Mouse (Mus musculus): ENCODE measurements at regions not wholly inside any gene's neighbourhood (a gene's known extent, or its start where the extent isn't known, plus 50 kb on each side); places are given as distances from the start of the nearest gene placed in this dataset.
A peak's percentile ranks its signal among the peaks of the same experiment; 100 is the strongest.

DNA sequence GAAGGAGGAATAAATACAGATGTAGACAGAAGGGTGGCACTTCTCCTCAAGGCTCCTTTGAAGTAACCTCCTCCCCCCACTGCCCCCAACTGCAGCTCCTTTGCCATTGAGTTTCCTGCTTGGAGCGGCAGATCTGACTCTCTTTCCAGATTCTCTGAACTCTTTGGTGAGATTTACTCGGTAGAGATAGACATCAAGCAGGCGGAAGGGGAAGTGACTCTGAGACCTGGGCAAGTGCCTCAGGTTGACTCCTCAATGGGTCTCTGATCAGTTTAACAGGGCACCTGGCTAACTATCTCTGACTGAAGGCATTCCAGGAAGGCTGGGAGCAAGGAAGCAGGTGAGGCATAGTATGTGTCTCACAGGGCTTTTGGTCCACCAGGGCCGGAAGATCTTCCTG, 73.6 kb upstream of the Pmepa1 start:
- H3K4me1 ChIP-seq (replicated peaks; ENCODE audit: control insufficient read depth, insufficient read depth, low read length) = peaks cover 25% of the 10 kb centered on the region
- peak; percentile 40 for DNase-seq
- no peaks in the 10 kb centered on the region for H3K36me3 ChIP-seq (ENCODE audit: control insufficient read depth, insufficient read depth, low read length)
- peak overlapping the region; percentile 32 for H3K27ac ChIP-seq (ENCODE audit: control insufficient read depth, insufficient read depth, low read length)
- WGBS = 21% methylated on average over 4 of the region's 4 CpGs
- no peak overlapping the region for H3K4me3 ChIP-seq (ENCODE audit: control insufficient read depth, insufficient read depth, low read length)
- no peak for TF ChIP-seq CTCF (IDR thresholded peaks at IDR 0.05; ENCODE audit: borderline replicate concordance, control insufficient read depth, extremely low read depth, insufficient read depth, low read length, poor library complexity)
- no peaks in the 10 kb centered on the region for H3K27me3 ChIP-seq (ENCODE audit: control insufficient read depth, insufficient read depth, low read length)

DNA sequence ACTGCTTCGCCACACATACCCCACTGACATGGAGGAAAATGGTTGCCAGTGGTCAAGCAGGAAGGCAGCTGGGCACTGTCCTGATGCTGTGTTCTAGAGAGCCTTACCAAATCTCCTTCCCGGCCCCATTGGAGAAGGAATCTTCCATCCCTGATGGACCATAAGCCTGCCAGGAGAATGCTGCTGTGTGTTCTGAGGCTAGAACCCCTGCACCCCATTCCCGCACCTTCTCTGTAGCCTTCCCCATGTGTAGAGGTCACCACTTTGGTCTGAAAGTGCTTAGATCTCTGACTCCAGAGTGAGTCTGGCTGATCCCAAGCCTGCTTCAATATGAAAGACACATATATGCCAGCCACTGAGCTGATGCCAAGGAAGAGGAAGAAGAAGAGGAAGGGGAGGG, 74.1 kb upstream of the Pmepa1 start:
- peaks cover 25% of the 10 kb centered on the region for H3K4me1 ChIP-seq (replicated peaks; ENCODE audit: control insufficient read depth, insufficient read depth, low read length)
- H3K27ac ChIP-seq (ENCODE audit: control insufficient read depth, insufficient read depth, low read length) = peak overlapping the region; percentile 32
- 86% methylated on average over 3 of the region's 3 CpGs for WGBS
- no peaks in the 10 kb centered on the region for H3K27me3 ChIP-seq (ENCODE audit: control insufficient read depth, insufficient read depth, low read length)
- no peak overlapping the region for H3K4me3 ChIP-seq (ENCODE audit: control insufficient read depth, insufficient read depth, low read length)
- H3K36me3 ChIP-seq (ENCODE audit: control insufficient read depth, insufficient read depth, low read length) = no peaks in the 10 kb centered on the region
- TF ChIP-seq POLR2A (IDR thresholded peaks at IDR 0.05; ENCODE audit: control insufficient read depth, extremely low read depth, insufficient read depth, low read length, poor library complexity) (no peak), CTCF (IDR thresholded peaks at IDR 0.05; ENCODE audit: borderline replicate concordance, control insufficient read depth, extremely low read depth, insufficient read depth, low read length, poor library complexity) (no peak)
- no peak for DNase-seq

DNA sequence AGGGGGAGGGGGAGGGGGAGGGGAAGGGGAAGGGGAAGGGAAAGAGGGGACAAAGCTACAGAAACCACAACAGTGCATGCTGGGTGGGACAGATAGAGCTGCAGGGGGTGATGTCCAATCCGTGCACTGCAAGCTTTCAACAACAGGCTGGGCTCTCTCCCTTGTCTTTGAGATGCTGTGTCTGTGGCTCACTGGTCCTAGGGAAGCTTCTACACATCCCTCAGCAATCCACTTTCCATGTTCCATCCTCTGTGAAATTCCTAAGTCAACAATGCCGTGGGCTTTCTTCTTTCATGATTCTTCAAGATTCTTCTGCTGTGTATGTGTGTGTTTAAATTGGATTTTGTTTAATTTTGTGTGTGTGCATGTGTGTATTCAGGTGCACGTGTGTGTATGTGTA, 74.5 kb upstream of the Pmepa1 start:
- no peaks in the 10 kb centered on the region for H3K27me3 ChIP-seq (ENCODE audit: control insufficient read depth, insufficient read depth, low read length)
- H3K36me3 ChIP-seq (ENCODE audit: control insufficient read depth, insufficient read depth, low read length) = no peaks in the 10 kb centered on the region
- H3K27ac ChIP-seq (ENCODE audit: control insufficient read depth, insufficient read depth, low read length) = no peak overlapping the region
- H3K4me3 ChIP-seq (ENCODE audit: control insufficient read depth, insufficient read depth, low read length) = no peak overlapping the region
- DNase-seq = no peak
- 73% methylated on average over 3 of the region's 3 CpGs for WGBS
- no peak for TF ChIP-seq CTCF (IDR thresholded peaks at IDR 0.05; ENCODE audit: borderline replicate concordance, control insufficient read depth, extremely low read depth, insufficient read depth, low read length, poor library complexity)
- TF ChIP-seq POLR2A (IDR thresholded peaks at IDR 0.05; ENCODE audit: control insufficient read depth, extremely low read depth, insufficient read depth, low read length, poor library complexity) = no peak
- H3K4me1 ChIP-seq (replicated peaks; ENCODE audit: control insufficient read depth, insufficient read depth, low read length) = peaks cover 25% of the 10 kb centered on the region

DNA sequence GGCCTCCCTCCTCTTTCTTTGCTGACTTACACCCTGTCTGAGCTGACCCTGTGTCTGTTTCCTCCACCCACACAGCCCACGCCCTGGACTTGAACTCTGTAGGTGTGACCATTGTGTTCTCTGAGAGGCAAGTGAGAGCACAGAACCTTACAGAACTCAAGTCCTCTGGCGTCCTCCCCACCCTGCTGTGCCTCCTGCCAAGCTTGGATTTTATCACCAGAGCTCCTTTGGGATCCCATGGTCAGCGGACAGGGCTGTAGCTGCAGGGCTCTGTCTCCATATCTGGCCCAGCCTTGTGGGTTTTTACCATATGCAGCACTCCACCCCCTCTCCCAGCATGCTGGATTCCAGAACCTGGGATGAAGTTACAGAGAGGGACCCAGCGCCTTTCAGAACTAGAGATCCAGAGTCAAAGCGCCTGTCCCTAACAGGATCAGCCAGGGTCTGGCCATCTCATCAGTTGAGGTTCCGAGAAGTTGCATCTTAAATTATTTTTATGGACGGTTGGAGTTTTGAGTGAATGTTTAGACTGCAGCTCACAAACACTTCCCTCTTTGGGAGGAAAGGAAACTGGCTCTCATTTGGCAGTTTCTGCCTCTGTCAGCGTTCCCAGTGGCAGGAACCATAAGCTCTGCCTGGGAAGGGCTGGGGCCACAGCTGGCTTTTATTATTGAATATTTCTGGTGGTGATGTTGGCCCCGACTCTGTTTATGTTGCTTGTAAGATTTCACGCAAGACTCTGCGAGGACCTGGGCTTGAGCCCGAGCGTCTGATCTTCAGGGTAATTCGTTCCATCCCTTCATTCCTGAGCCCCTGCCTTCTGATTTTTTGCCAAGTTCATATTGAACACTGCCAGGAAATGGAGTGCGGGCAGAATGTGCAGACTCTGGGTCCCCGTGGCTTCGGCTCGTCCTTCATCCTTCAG, 75.8 kb upstream of the Pmepa1 start:
- Histone ChIP-seq H3K4me3 (ENCODE audit: control insufficient read depth, insufficient read depth, low read length) (no peak overlapping the region), H3K27me3 (ENCODE audit: control insufficient read depth, insufficient read depth, low read length) (no peaks in the 10 kb centered on the region), H3K36me3 (ENCODE audit: control insufficient read depth, insufficient read depth, low read length) (no peaks in the 10 kb centered on the region), H3K27ac (ENCODE audit: control insufficient read depth, insufficient read depth, low read length) (no peak overlapping the region), H3K4me1 (replicated peaks; ENCODE audit: control insufficient read depth, insufficient read depth, low read length) (peaks cover 25% of the 10 kb centered on the region)
- TF ChIP-seq CTCF (IDR thresholded peaks at IDR 0.05; ENCODE audit: borderline replicate concordance, control insufficient read depth, extremely low read depth, insufficient read depth, low read length, poor library complexity) (no peak), POLR2A (IDR thresholded peaks at IDR 0.05; ENCODE audit: control insufficient read depth, extremely low read depth, insufficient read depth, low read length, poor library complexity) (no peak)
- no peak for DNase-seq
- WGBS = 83% methylated on average over 18 of the region's 18 CpGs

DNA sequence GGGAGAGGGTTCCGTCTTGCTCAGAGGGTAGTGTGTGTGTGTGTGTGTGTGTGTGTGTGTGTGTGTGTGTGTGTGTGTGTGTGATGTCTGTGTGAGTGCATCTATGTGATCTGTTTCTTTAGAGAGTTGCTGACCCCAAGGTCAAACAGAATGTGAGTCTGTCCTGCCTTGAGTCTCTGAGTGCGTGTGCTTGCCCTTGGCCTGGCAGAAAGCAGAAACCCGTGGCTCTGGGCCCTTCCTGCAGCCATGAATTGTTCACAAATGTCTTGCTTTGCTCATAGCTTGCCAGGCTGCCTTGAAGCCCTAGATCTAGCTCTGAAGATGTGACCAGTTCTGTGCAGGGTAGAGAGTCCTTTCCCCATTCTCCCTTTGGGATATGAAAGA, 76.4 kb upstream of the Pmepa1 start:
- H3K4me3 ChIP-seq (ENCODE audit: control insufficient read depth, insufficient read depth, low read length) = no peak overlapping the region
- H3K27ac ChIP-seq (ENCODE audit: control insufficient read depth, insufficient read depth, low read length) = no peak overlapping the region
- H3K27me3 ChIP-seq (ENCODE audit: control insufficient read depth, insufficient read depth, low read length) = no peaks in the 10 kb centered on the region
- no peak for TF ChIP-seq POLR2A (IDR thresholded peaks at IDR 0.05; ENCODE audit: control insufficient read depth, extremely low read depth, insufficient read depth, low read length, poor library complexity)
- TF ChIP-seq CTCF (IDR thresholded peaks at IDR 0.05; ENCODE audit: borderline replicate concordance, control insufficient read depth, extremely low read depth, insufficient read depth, low read length, poor library complexity) = no peak
- WGBS = 68% methylated on average over 3 of the region's 3 CpGs
- H3K4me1 ChIP-seq (replicated peaks; ENCODE audit: control insufficient read depth, insufficient read depth, low read length) = peaks cover 25% of the 10 kb centered on the region
- no peaks in the 10 kb centered on the region for H3K36me3 ChIP-seq (ENCODE audit: control insufficient read depth, insufficient read depth, low read length)
- DNase-seq = no peak

DNA sequence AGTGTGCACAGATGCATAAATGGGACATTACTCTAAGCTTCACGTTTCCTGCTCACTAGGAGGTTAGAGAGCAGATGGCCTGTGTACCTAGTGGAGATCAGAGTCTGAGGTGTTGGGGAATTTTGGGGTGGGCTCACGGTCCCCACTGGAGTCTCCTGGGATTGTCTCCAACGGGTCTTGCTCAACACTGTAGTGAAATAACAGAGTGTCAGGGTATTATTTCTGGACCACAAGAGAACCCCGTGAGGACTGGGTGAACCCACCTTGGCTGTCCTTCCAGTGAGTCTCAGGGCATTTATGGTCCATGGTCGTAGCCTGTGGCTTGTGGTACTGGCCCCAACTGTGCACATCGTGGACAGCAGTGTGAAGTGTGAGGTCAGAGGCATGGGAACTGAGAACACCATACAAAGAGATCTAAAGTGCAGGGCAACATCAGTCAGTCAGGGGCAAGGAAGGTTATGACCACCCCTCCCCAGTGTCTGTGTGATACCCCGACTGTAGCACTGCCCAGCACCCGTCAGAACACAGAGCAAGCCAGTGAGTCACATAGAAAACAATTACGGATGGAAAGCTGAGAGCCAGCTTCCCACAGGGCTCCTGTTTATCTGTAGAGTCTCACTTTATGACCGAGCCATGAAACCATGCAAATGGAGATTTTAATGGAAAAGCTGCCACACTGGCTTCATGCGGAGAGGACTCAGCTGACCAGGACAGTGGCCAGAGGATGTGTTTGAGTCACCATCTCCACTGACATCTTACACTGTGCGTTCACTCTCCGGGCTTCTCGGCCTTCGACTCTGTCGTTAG, 77.3 kb upstream of the Pmepa1 start:
- H3K27ac ChIP-seq (ENCODE audit: control insufficient read depth, insufficient read depth, low read length) = no peak overlapping the region
- no peaks in the 10 kb centered on the region for H3K27me3 ChIP-seq (ENCODE audit: control insufficient read depth, insufficient read depth, low read length)
- H3K4me3 ChIP-seq (ENCODE audit: control insufficient read depth, insufficient read depth, low read length) = no peak overlapping the region
- TF ChIP-seq POLR2A (IDR thresholded peaks at IDR 0.05; ENCODE audit: control insufficient read depth, extremely low read depth, insufficient read depth, low read length, poor library complexity) (no peak), CTCF (IDR thresholded peaks at IDR 0.05; ENCODE audit: borderline replicate concordance, control insufficient read depth, extremely low read depth, insufficient read depth, low read length, poor library complexity) (no peak)
- peaks cover 24% of the 10 kb centered on the region for H3K4me1 ChIP-seq (replicated peaks; ENCODE audit: control insufficient read depth, insufficient read depth, low read length)
- no peaks in the 10 kb centered on the region for H3K36me3 ChIP-seq (ENCODE audit: control insufficient read depth, insufficient read depth, low read length)
- DNase-seq = no peak
- 90% methylated on average over 16 of the region's 16 CpGs for WGBS

Data from thymus, adult 2 months (tissue).